Mouse (Mus musculus): ENCODE results near the gene Hoxd1. TPM values are rescaled to one million over a fixed set of nuclear protein-coding genes. Genes with fewer than 3 reads are reported as not detected.

Gene Hoxd1
- polyA plus RNA-seq, 1 experiment from 2014 or later = 0.52 TPM

GRCm38 (mm10) chr2:74734996-74735811, 27.6 kb upstream of the Hoxd1 start:
- H3K27me3 ChIP-seq = peaks cover 100% of the 10 kb centered on the region
- ATAC-seq (ENCODE audit: low FRiP score) = no peak
- H3K36me3 ChIP-seq (replicated peaks) = no peaks in the 10 kb centered on the region
- H3K4me1 ChIP-seq = 0 out of 2 replicates have a peak, but pooled peaks cover 14% of the 10 kb centered on the region
- 2% methylated on average over 27 of the region's 27 CpGs for WGBS
- no peak overlapping the region for H3K27ac ChIP-seq
- H3K9me3 ChIP-seq = no peaks in the 10 kb centered on the region
- H3K9ac ChIP-seq = no peak overlapping the region
- H3K4me2 ChIP-seq = no peak overlapping the region
- no peak overlapping the region for H3K4me3 ChIP-seq (replicated peaks)

GRCm38 (mm10) chr2:74735851-74736687, 26.7 kb upstream of the Hoxd1 start:
- WGBS = under 1% methylated on average over 42 of the region's 42 CpGs
- Histone ChIP-seq H3K4me3 (replicated peaks) (no peak overlapping the region), H3K36me3 (replicated peaks) (no peaks in the 10 kb centered on the region), H3K9me3 (no peaks in the 10 kb centered on the region), H3K4me1 (0 out of 2 replicates have a peak, but pooled peaks cover 14% of the 10 kb centered on the region), H3K4me2 (peak overlapping the region; percentile 33), H3K9ac (no peak overlapping the region), H3K27me3 (peaks cover 100% of the 10 kb centered on the region), H3K27ac (no peak overlapping the region)
- ATAC-seq (ENCODE audit: low FRiP score) = no peak

- H3K27ac ChIP-seq = no peak overlapping the region
- H3K9ac ChIP-seq = no peak overlapping the region
- 2% methylated on average over 15 of the region's 15 CpGs for WGBS
- no peaks in the 10 kb centered on the region for H3K9me3 ChIP-seq
- ATAC-seq (ENCODE audit: low FRiP score) = no peak
- H3K4me3 ChIP-seq (replicated peaks) = no peak overlapping the region
- H3K4me2 ChIP-seq = no peak overlapping the region
- peaks cover 100% of the 10 kb centered on the region for H3K27me3 ChIP-seq
- H3K4me1 ChIP-seq = 0 out of 2 replicates have a peak, but pooled peaks cover 14% of the 10 kb centered on the region
- no peaks in the 10 kb centered on the region for H3K36me3 ChIP-seq (replicated peaks)
Measured at GRCm38 (mm10) chr2:74736688-74737577, 25.8 kb upstream of the Hoxd1 start.

GRCm38 (mm10) chr2:74737578-74738070, 25.2 kb upstream of the Hoxd1 start:
- no peaks in the 10 kb centered on the region for H3K9me3 ChIP-seq
- no peak for ATAC-seq (ENCODE audit: low FRiP score)
- no peak overlapping the region for H3K9ac ChIP-seq
- H3K4me3 ChIP-seq (replicated peaks) = no peak overlapping the region
- H3K4me2 ChIP-seq = no peak overlapping the region
- no peak overlapping the region for H3K27ac ChIP-seq
- WGBS = 1% methylated on average over 7 of the region's 7 CpGs
- 0 out of 2 replicates have a peak, but pooled peaks cover 12% of the 10 kb centered on the region for H3K4me1 ChIP-seq
- H3K27me3 ChIP-seq = peaks cover 99% of the 10 kb centered on the region
- H3K36me3 ChIP-seq (replicated peaks) = no peaks in the 10 kb centered on the region

GRCm38 (mm10) chr2:74738623-74739475, 23.9 kb upstream of the Hoxd1 start:
- no peak overlapping the region for H3K4me3 ChIP-seq (replicated peaks)
- H3K4me1 ChIP-seq = 0 out of 2 replicates have a peak, but pooled peaks cover 7% of the 10 kb centered on the region
- no peak overlapping the region for H3K9ac ChIP-seq
- WGBS = under 1% methylated on average over 20 of the region's 20 CpGs
- no peaks in the 10 kb centered on the region for H3K36me3 ChIP-seq (replicated peaks)
- no peak for ATAC-seq (ENCODE audit: low FRiP score)
- H3K4me2 ChIP-seq = no peak overlapping the region
- H3K27me3 ChIP-seq = peaks cover 97% of the 10 kb centered on the region
- no peak overlapping the region for H3K27ac ChIP-seq
- no peaks in the 10 kb centered on the region for H3K9me3 ChIP-seq

- H3K4me3 ChIP-seq (replicated peaks) = no peak overlapping the region
- peaks cover 97% of the 10 kb centered on the region for H3K27me3 ChIP-seq
- WGBS = 5% methylated on average over 2 of the region's 2 CpGs
- H3K4me1 ChIP-seq = 0 out of 2 replicates have a peak, but pooled peaks cover 7% of the 10 kb centered on the region
- H3K9me3 ChIP-seq = no peaks in the 10 kb centered on the region
- H3K36me3 ChIP-seq (replicated peaks) = no peaks in the 10 kb centered on the region
- ATAC-seq (ENCODE audit: low FRiP score) = no peak
- H3K4me2 ChIP-seq = no peak overlapping the region
- no peak overlapping the region for H3K9ac ChIP-seq
- no peak overlapping the region for H3K27ac ChIP-seq
Measured at GRCm38 (mm10) chr2:74739476-74739800, 23.3 kb upstream of the Hoxd1 start.

- no peak overlapping the region for H3K27ac ChIP-seq
- no peaks in the 10 kb centered on the region for H3K9me3 ChIP-seq
- H3K36me3 ChIP-seq (replicated peaks) = no peaks in the 10 kb centered on the region
- WGBS = 2% methylated on average over 14 of the region's 14 CpGs
- H3K9ac ChIP-seq = no peak overlapping the region
- 0 out of 2 replicates have a peak, but pooled peaks cover 7% of the 10 kb centered on the region for H3K4me1 ChIP-seq
- ATAC-seq (ENCODE audit: low FRiP score) = no peak
- no peak overlapping the region for H3K4me3 ChIP-seq (replicated peaks)
- H3K4me2 ChIP-seq = no peak overlapping the region
- H3K27me3 ChIP-seq = peaks cover 97% of the 10 kb centered on the region
Measured at GRCm38 (mm10) chr2:74739869-74740268, 22.9 kb upstream of the Hoxd1 start.

- Histone ChIP-seq H3K9ac (no peak overlapping the region), H3K4me2 (no peak overlapping the region), H3K9me3 (no peaks in the 10 kb centered on the region), H3K4me3 (replicated peaks) (no peak overlapping the region), H3K27ac (no peak overlapping the region), H3K4me1 (0 out of 2 replicates have a peak, but pooled peaks cover 7% of the 10 kb centered on the region), H3K27me3 (peaks cover 97% of the 10 kb centered on the region), H3K36me3 (replicated peaks) (no peaks in the 10 kb centered on the region)
- ATAC-seq (ENCODE audit: low FRiP score) = no peak
- under 1% methylated on average over 43 of the region's 43 CpGs for WGBS
Measured at GRCm38 (mm10) chr2:74740311-74741091, 22.3 kb upstream of the Hoxd1 start.

- Histone ChIP-seq H3K27me3 (peaks cover 97% of the 10 kb centered on the region), H3K9ac (no peak overlapping the region), H3K27ac (no peak overlapping the region), H3K36me3 (replicated peaks) (no peaks in the 10 kb centered on the region), H3K9me3 (no peaks in the 10 kb centered on the region), H3K4me3 (replicated peaks) (no peak overlapping the region), H3K4me1 (no peaks in the 10 kb centered on the region), H3K4me2 (no peak overlapping the region)
- 29% methylated on average over 2 of the region's 3 CpGs for WGBS
- ATAC-seq (ENCODE audit: low FRiP score) = no peak
Measured at GRCm38 (mm10) chr2:74741252-74741978, 21.4 kb upstream of the Hoxd1 start.

GRCm38 (mm10) chr2:74741979-74742277, 20.9 kb upstream of the Hoxd1 start:
- H3K4me1 ChIP-seq = 0 out of 2 replicates have a peak, but pooled peaks cover 5% of the 10 kb centered on the region
- no peak overlapping the region for H3K9ac ChIP-seq
- no peaks in the 10 kb centered on the region for H3K36me3 ChIP-seq (replicated peaks)
- no peak for ATAC-seq (ENCODE audit: low FRiP score)
- no peaks in the 10 kb centered on the region for H3K9me3 ChIP-seq
- H3K4me3 ChIP-seq (replicated peaks) = no peak overlapping the region
- no peak overlapping the region for H3K27ac ChIP-seq
- H3K27me3 ChIP-seq = peaks cover 97% of the 10 kb centered on the region
- H3K4me2 ChIP-seq = no peak overlapping the region

All from forebrain, embryonic 12.5 days (tissue).